Mouse (Mus musculus) midbrain, embryonic 10.5 days (tissue): ENCODE measurements around the gene Gm10135. TPM values are rescaled to one million over a fixed set of nuclear protein-coding genes. Genes with fewer than 3 reads are reported as not detected.

Experiments
- polyA plus RNA-seq: library from polyadenylated mRNA; unstranded; fragments of >200 nt; fragmentation: Nextera tagmentation; extraction: Ambion mirVana; gene quantifications from 2 replicates; pipeline ENCODE4 v1.2.1, GENCODE M21; 2016

Gene Gm10135
- polyA plus RNA-seq, 1 experiment from 2014 or later: not detected

Other genes starting within 250 kb of the Gm10135 start
- 0.06 TPM in 1 of 2 replicates, not detected in the other for gene Txk, start 221.9 kb downstream of the Gm10135 start, polyA plus RNA-seq
- gene Tec, start 106.2 kb downstream of the Gm10135 start, polyA plus RNA-seq: 3.2 and 4.6 TPM in 2 replicates
- 16.2 and 16.5 TPM in 2 replicates for gene Slain2, start 60.4 kb downstream of the Gm10135 start, polyA plus RNA-seq
- 1.9 and 6.6 TPM in 2 replicates for gene Slc10a4, start 32.2 kb upstream of the Gm10135 start, polyA plus RNA-seq